Mouse (Mus musculus): ENCODE measurements around the gene Scmh1.

Gene Scmh1

GRCm38 (mm10) chr4:120405806-120406638, 941 bp downstream of the Scmh1 start:
- peak; percentile 4 to 11 for DNase-seq

- no peak for DNase-seq
Observed at GRCm38 (mm10) chr4:120406639-120407273, 1.7 kb downstream of the Scmh1 start.

GRCm38 (mm10) chr4:120418053-120418452, 13.0 kb downstream of the Scmh1 start:
- DNase-seq = no peak

GRCm38 (mm10) chr4:120420193-120420592, 15.1 kb downstream of the Scmh1 start:
- no peak for DNase-seq

GRCm38 (mm10) chr4:120420685-120421084, 15.6 kb downstream of the Scmh1 start:
- peak; percentile 78 to 89 for DNase-seq

- DNase-seq = no peak
Observed at GRCm38 (mm10) chr4:120430601-120431000, 25.5 kb downstream of the Scmh1 start.

GRCm38 (mm10) chr4:120432599-120433373, 27.7 kb downstream of the Scmh1 start:
- no peak for DNase-seq

GRCm38 (mm10) chr4:120461741-120462140, 56.7 kb downstream of the Scmh1 start:
- DNase-seq = no peak

- DNase-seq = no peak
Observed at GRCm38 (mm10) chr4:120472946-120473345, 67.9 kb downstream of the Scmh1 start.

- peak in 1 of 2 experiments; percentile 6 for DNase-seq
Observed at GRCm38 (mm10) chr4:120487707-120488106, 82.6 kb downstream of the Scmh1 start.

GRCm38 (mm10) chr4:120506955-120507354, 101.9 kb downstream of the Scmh1 start:
- DNase-seq = no peak

- no peak for DNase-seq
Observed at GRCm38 (mm10) chr4:120511203-120511602, 106.1 kb downstream of the Scmh1 start.

- DNase-seq = no peak
Observed at GRCm38 (mm10) chr4:120514366-120514765, 109.3 kb downstream of the Scmh1 start.

- DNase-seq = peak; percentile 18 to 25
Observed at GRCm38 (mm10) chr4:120516491-120516890, 111.4 kb downstream of the Scmh1 start.

GRCm38 (mm10) chr4:120516907-120517306, 111.8 kb downstream of the Scmh1 start:
- DNase-seq = no peak

GRCm38 (mm10) chr4:120517335-120517734, 112.3 kb downstream of the Scmh1 start:
- DNase-seq = peak; percentile 60 to 77

- DNase-seq = no peak
Observed at GRCm38 (mm10) chr4:120521761-120522160, 116.7 kb downstream of the Scmh1 start.

- DNase-seq = peak; percentile 53 to 67
Observed at GRCm38 (mm10) chr4:120522351-120522750, 117.3 kb downstream of the Scmh1 start.

- DNase-seq = no peak
Observed at GRCm38 (mm10) chr4:120523092-120523491, 118.0 kb downstream of the Scmh1 start.

GRCm38 (mm10) chr4:120528171-120528570, 123.1 kb downstream of the Scmh1 start:
- no peak for DNase-seq

GRCm38 (mm10) chr4:120531986-120532385, 126.9 kb downstream of the Scmh1 start, which contains the start of gene Slfnl1:
TSS of gene Slfnl1 (plus strand) at chr4:120532231.
- no peak for DNase-seq

- no peak for DNase-seq
Observed at GRCm38 (mm10) chr4:120538664-120539063, 133.6 kb downstream of the Scmh1 start.

GRCm38 (mm10) chr4:120544896-120545295, 139.8 kb downstream of the Scmh1 start:
- no peak for DNase-seq

Data from kidney, postnatal 36 days (tissue).